Mouse (Mus musculus) myocyte (in vitro differentiated cells): ENCODE measurements around the gene Ak1.

ENCODE experiments used
- MAX ChIP-seq: IDR thresholded peaks from one replicate; pipeline ENCODE4 v1.6.1; 2011; ENCODE audit warnings: low read depth, mild to moderate bottlenecking, control low read depth
- USF1 ChIP-seq: IDR thresholded peaks from one replicate; pipeline ENCODE4 v1.6.1; 2011; ENCODE audit warnings: low read depth, mild to moderate bottlenecking, control low read depth, moderate library complexity

GRCm38 (mm10) chr2:32596725-32597124, 24.8 kb upstream of the Ak1 start:
- no peak for TF ChIP-seq USF1
- TF ChIP-seq MAX: no peak
